ENCODE assay signal across 12 mouse cellular contexts in genomic region chr6:24105681-24106080, GRCm38 (mm10).
A peak's percentile ranks its signal among the peaks of the same experiment; 100 is the strongest.
DNase-seq lines count a peak whose midpoint lies in the region; ATAC-seq lines count a peak whose summit lies in the region.
"Had no signal": no experiment of that assay in that cellular context is flagged by ENCODE, and none has a peak within 500 bp of the region (broad histone marks: within the 10 kb centered on the region; RNA-seq: fewer than 3 reads in every experiment).

No protein-coding gene starts in this region.

- no peaks in the 10 kb centered on the region for H3K9me3 ChIP-seq in forebrain, embryonic 11.5 days (ENCODE audit: control insufficient read depth, low read length)
- peaks cover 4% of the 10 kb centered on the region; the same call in 1 of the 2 replicates for H3K9me3 ChIP-seq in forebrain, embryonic 10.5 days
- H3K9me3 ChIP-seq in forebrain, embryonic 16.5 days (ENCODE audit: control insufficient read depth, low read length) = no peaks in the 10 kb centered on the region
- H3K9me3 ChIP-seq in midbrain, embryonic 15.5 days = no peaks in the 10 kb centered on the region
- H3K9me3 ChIP-seq: limb, embryonic 13.5 days had no signal

- peak; percentile 81 for ATAC-seq in forebrain, embryonic 11.5 days (replicated peaks; ENCODE audit: low FRiP score)
- peak; percentile 66 for ATAC-seq in forebrain, embryonic 16.5 days
- ATAC-seq in midbrain, embryonic 15.5 days (replicated peaks) = peak; percentile 67; the same call in 1 of the 2 replicates
- ATAC-seq: Patski had no signal

- no peak overlapping the region for H3K4me3 ChIP-seq in forebrain, embryonic 11.5 days (ENCODE audit: low read depth, low read length)
- no peak overlapping the region for H3K4me3 ChIP-seq in forebrain, embryonic 10.5 days
- H3K4me3 ChIP-seq in forebrain, embryonic 16.5 days (replicated peaks; ENCODE audit: low read length) = no peak overlapping the region
- no peak overlapping the region for H3K4me3 ChIP-seq in midbrain, embryonic 15.5 days
- H3K4me3 ChIP-seq: limb, embryonic 13.5 days had no signal

- no peak overlapping the region for H3K9ac ChIP-seq in forebrain, embryonic 11.5 days (ENCODE audit: low read length)
- no peak overlapping the region for H3K9ac ChIP-seq in forebrain, embryonic 16.5 days (replicated peaks; ENCODE audit: low read depth, low read length)
- no peak overlapping the region for H3K9ac ChIP-seq in midbrain, embryonic 15.5 days
- H3K9ac ChIP-seq: limb, embryonic 13.5 days had no signal

- 15% methylated on average over 5 of the region's 5 CpGs for WGBS in forebrain, embryonic 11.5 days
- WGBS in forebrain, embryonic 10.5 days = 20% methylated on average over 5 of the region's 5 CpGs
- 10% methylated on average over 5 of the region's 5 CpGs for WGBS in forebrain, embryonic 16.5 days
- 10% methylated on average over 5 of the region's 5 CpGs for WGBS in midbrain, embryonic 15.5 days

- no peaks in the 10 kb centered on the region; the same call in 1 of the 2 replicates for H3K4me1 ChIP-seq in forebrain, embryonic 11.5 days (replicated peaks; ENCODE audit: control insufficient read depth, insufficient read depth, low read length)
- H3K4me1 ChIP-seq in forebrain, embryonic 10.5 days = peaks cover 16% of the 10 kb centered on the region
- peaks cover 8% of the 10 kb centered on the region; the same call in 1 of the 2 replicates for H3K4me1 ChIP-seq in forebrain, embryonic 16.5 days (replicated peaks; ENCODE audit: control insufficient read depth, insufficient read depth, low read length)
- no peaks in the 10 kb centered on the region for H3K4me1 ChIP-seq in midbrain, embryonic 15.5 days
- H3K4me1 ChIP-seq: limb, embryonic 13.5 days had no signal

- no peaks in the 10 kb centered on the region for H3K36me3 ChIP-seq in forebrain, embryonic 11.5 days (ENCODE audit: control insufficient read depth, insufficient read depth, low read length)
- no peaks in the 10 kb centered on the region for H3K36me3 ChIP-seq in forebrain, embryonic 10.5 days (replicated peaks)
- no peaks in the 10 kb centered on the region for H3K36me3 ChIP-seq in forebrain, embryonic 16.5 days (ENCODE audit: control insufficient read depth, insufficient read depth)
- no peaks in the 10 kb centered on the region for H3K36me3 ChIP-seq in midbrain, embryonic 15.5 days (replicated peaks)
- H3K36me3 ChIP-seq: limb, embryonic 13.5 days had no signal

- H3K4me2 ChIP-seq in forebrain, embryonic 11.5 days (ENCODE audit: low read depth, low read length, severe bottlenecking) = no peak overlapping the region
- H3K4me2 ChIP-seq in forebrain, embryonic 16.5 days (ENCODE audit: low read length) = no peak overlapping the region
- H3K4me2 ChIP-seq in midbrain, embryonic 15.5 days = no peak overlapping the region
- H3K4me2 ChIP-seq: limb, embryonic 13.5 days had no signal

- DNase-seq in forebrain, embryonic 11.5 days (ENCODE audit: low spot score) = no peak
- no peak for DNase-seq in forebrain, embryonic 10.5 days (ENCODE audit: extremely low spot score, low spot score)
- DNase-seq in cerebellum, adult 9-11 months = peak; percentile 65
- DNase-seq in adrenal gland, adult 18-20 months (ENCODE audit: low spot score in 2 of 2) = no peak
- DNase-seq in heart, adult 11 months = no peak
- DNase-seq in layer of hippocampus, adult 9-10 months (ENCODE audit: low spot score) = no peak
- DNase-seq: adrenal gland, postnatal 36 days; B cell, adult 2 months had no signal

- no peak overlapping the region for H3K27ac ChIP-seq in forebrain, embryonic 11.5 days (ENCODE audit: low read depth, low read length)
- H3K27ac ChIP-seq in forebrain, embryonic 10.5 days = no peak overlapping the region
- no peak overlapping the region for H3K27ac ChIP-seq in forebrain, embryonic 16.5 days (ENCODE audit: low read length)
- no peak overlapping the region for H3K27ac ChIP-seq in midbrain, embryonic 15.5 days
- H3K27ac ChIP-seq: limb, embryonic 13.5 days had no signal

- no peaks in the 10 kb centered on the region for H3K27me3 ChIP-seq in forebrain, embryonic 11.5 days (ENCODE audit: control insufficient read depth, insufficient read depth, low read length)
- no peaks in the 10 kb centered on the region for H3K27me3 ChIP-seq in forebrain, embryonic 10.5 days (ENCODE audit: poor library complexity, severe bottlenecking)
- H3K27me3 ChIP-seq in forebrain, embryonic 16.5 days (replicated peaks; ENCODE audit: control insufficient read depth, insufficient read depth, low read length) = no peaks in the 10 kb centered on the region
- no peaks in the 10 kb centered on the region for H3K27me3 ChIP-seq in midbrain, embryonic 15.5 days (replicated peaks)
- H3K27me3 ChIP-seq: limb, embryonic 13.5 days had no signal
